Mouse (Mus musculus) colon, adult 2 months (tissue): ENCODE results near the gene Gm3029. TPM values are rescaled to one million over a fixed set of nuclear protein-coding genes. Genes with fewer than 3 reads are reported as not detected.

Experiments used
- polyA plus RNA-seq: library from polyadenylated mRNA; depleted of rRNA; stranded (reverse); fragments of >200 nt; gene quantifications from 2 replicates; pipeline ENCODE4 v1.2.3, GENCODE M21; 2012; rRNA removed

The Gm3029 gene
- polyA plus RNA-seq, result not detected in 2 replicates

GRCm38 (mm10) chr14:3931456-3931855, at the start of gene Gm3029:
Gene Gm3029, plus strand, starts transcription at chr14:3931756.

GRCm38 (mm10) chr14:3883872-3884271, 47.7 kb upstream of the Gm3029 start, which contains the start of gene Gm2916:
Gene Gm2916, plus strand, starts transcription at chr14:3884172.

GRCm38 (mm10) chr14:3963247-3963646, 31.7 kb downstream of the Gm3029 start, which contains the start of gene Gm3095:
Gene Gm3095, plus strand, starts transcription at chr14:3963547.

Other genes starting within 250 kb of the Gm3029 start
- not detected in 2 replicates for gene Gm3043, start 243.0 kb upstream of the Gm3029 start, polyA plus RNA-seq
- gene Gm3002, start 121.7 kb upstream of the Gm3029 start, polyA plus RNA-seq, result 0.06 TPM in 1 of 2 replicates, not detected in the other
- gene Gm3033, start 85.5 kb upstream of the Gm3029 start, polyA plus RNA-seq, result not detected in 2 replicates
- not detected in 2 replicates for gene Gm2916, start 47.6 kb upstream of the Gm3029 start, polyA plus RNA-seq
- 0.20 TPM in 1 of 2 replicates, not detected in the other for gene Gm3095, start 31.8 kb downstream of the Gm3029 start, polyA plus RNA-seq
- gene Gm3099, start 66.6 kb downstream of the Gm3029 start, polyA plus RNA-seq, result not detected in 2 replicates
- not detected in 2 replicates for gene Gm5796, start 92.2 kb downstream of the Gm3029 start, polyA plus RNA-seq
- not detected in 2 replicates for gene Gm3115, start 152.4 kb downstream of the Gm3029 start, polyA plus RNA-seq
- 0.22 TPM in 1 of 2 replicates, not detected in the other for gene Gm8108, start 178.8 kb downstream of the Gm3029 start, polyA plus RNA-seq
- not detected in 2 replicates for gene Gm3127, start 233.3 kb downstream of the Gm3029 start, polyA plus RNA-seq